Mouse (Mus musculus) liver, adult 2 months (tissue): ENCODE data around the gene Gm572.

ENCODE experiments used
- CTCF ChIP-seq: fragments of 200-500 bp; IDR thresholded peaks from 2 replicates; pipeline ENCODE4 v1.5.1; 2011; ENCODE audit warnings: low read depth, low read length, control low read depth
- POLR2A ChIP-seq: fragments of 200-500 bp; IDR thresholded peaks from 2 replicates; pipeline ENCODE4 v1.6.1; 2011; ENCODE audit warnings: low read length, control low read depth; ENCODE audit not compliant: insufficient read depth; ENCODE audit errors: extremely low read depth

- TF ChIP-seq CTCF (no peak), POLR2A (no peak)
Measured at GRCm38 (mm10) chr4:148646616-148647015, 3.5 kb downstream of the Gm572 start.
